Mouse (Mus musculus) mouse embryonic stem cell (cell line): ENCODE measurements around the gene Olfr1176.

Experiments
- in situ Hi-C, 2 experiments: fragments of 300-500 bp; cut with MboI; formaldehyde crosslinking; loops; 1 replicate in 1 of 2; 3 replicates in 1 of 2; pipeline ENCODE4 v1.14.3; 2019 to 2020; ENCODE audit warnings: low sequenced_read_pairs in 2 of 2, low pct_unique_long_range_greater_than_20kb in 1 of 2, mixed read lengths in 1 of 2; ENCODE audit not compliant: unreplicated experiment in 1 of 2

Gene Olfr1176

GRCm38 (mm10) chr2:88336421-88336820 is at the start of gene Olfr1176:
Gene Olfr1176, plus strand, starts transcription at chr2:88336721.
- in situ Hi-C loops = no loop called here

- in situ Hi-C loops = no loop called here
Measured at GRCm38 (mm10) chr2:88315035-88315434, 21.5 kb upstream of the Olfr1176 start, which contains the start of gene Olfr1174-ps. Gene Olfr1174-ps, minus strand, starts transcription at chr2:88315135.

- in situ Hi-C loops = no loop called here
Measured at GRCm38 (mm10) chr2:88327115-88327514, 9.4 kb upstream of the Olfr1176 start, which contains the start of gene Olfr1175-ps. Gene Olfr1175-ps, minus strand, starts transcription at chr2:88327215.

GRCm38 (mm10) chr2:88346392-88346791 is 9.9 kb downstream of the Olfr1176 start, which contains the start of gene Olfr1177-ps:
Gene Olfr1177-ps, minus strand, starts transcription at chr2:88346492.
- in situ Hi-C loops = no loop called here

- in situ Hi-C loops = no loop called here
Measured at GRCm38 (mm10) chr2:88356304-88356703, 19.8 kb downstream of the Olfr1176 start.

- in situ Hi-C loops = no loop called here
Measured at GRCm38 (mm10) chr2:88386762-88387161, 50.2 kb downstream of the Olfr1176 start, which contains the start of gene Olfr1178. Gene Olfr1178, plus strand, starts transcription at chr2:88387062.
